In the genomic region with DNA sequence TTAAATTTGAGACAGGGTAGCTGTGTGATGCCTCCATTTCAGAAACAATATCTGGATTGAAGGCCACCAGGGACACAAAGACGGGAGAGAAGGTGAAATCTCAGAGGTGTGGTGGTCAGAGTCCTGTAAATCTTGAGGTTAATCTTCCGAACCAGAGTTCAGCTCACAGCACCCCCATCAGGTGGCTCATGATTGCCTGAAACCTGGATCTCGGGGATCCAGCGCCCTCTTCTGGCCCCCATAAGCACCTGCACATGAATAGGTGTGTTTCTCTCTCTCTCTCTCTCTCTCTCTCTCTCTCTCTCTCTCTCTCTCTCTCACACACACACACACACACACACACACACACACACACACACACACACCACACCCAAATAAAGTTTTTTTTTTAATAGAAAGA, we compare ENCODE assay signal across 22 mouse cellular contexts.
DNase-seq lines count a peak whose midpoint lies in the region; ATAC-seq and TF ChIP-seq lines count a peak whose summit lies in the region.
"Had no signal": no experiment of that assay in that cellular context is flagged by ENCODE, and none has a peak within 500 bp of the region (broad histone marks: within the 10 kb centered on the region; RNA-seq: fewer than 3 reads in every experiment).

No protein-coding gene starts in this region.

- H3K36me3 ChIP-seq in E14TG2a.4 (ENCODE audit: insufficient read depth, low read length) (no peaks in the 10 kb centered on the region), ES-E14 (ENCODE audit: control insufficient read depth, insufficient read depth, low read length, poor library complexity, severe bottlenecking) (no peaks in the 10 kb centered on the region)
- no peaks in the 10 kb centered on the region for H3K36me3 ChIP-seq in forebrain, embryonic 12.5 days (replicated peaks)
- H3K36me3 ChIP-seq: embryonic facial prominence, embryonic 10.5 days; heart, embryonic 15.5 days; hindbrain, embryonic 13.5 days had no signal

- no peak for ATAC-seq in forebrain, embryonic 12.5 days (ENCODE audit: low FRiP score)
- ATAC-seq: activated CD4-positive, CD25-positive, alpha-beta regulatory T cell, adult 4 months; forebrain, embryonic 14.5 days; hindbrain, postnatal 0 days had no signal

- H3K9me3 ChIP-seq in E14TG2a.4 (ENCODE audit: low read length) = no peaks in the 10 kb centered on the region; the same call in 1 of the 2 replicates
- H3K9me3 ChIP-seq in ES-E14 (ENCODE audit: control insufficient read depth, insufficient read depth, low read depth, low read length) = no peaks in the 10 kb centered on the region
- no peaks in the 10 kb centered on the region for H3K9me3 ChIP-seq in forebrain, embryonic 12.5 days
- H3K9me3 ChIP-seq: embryonic facial prominence, embryonic 10.5 days; heart, embryonic 15.5 days; hindbrain, embryonic 13.5 days had no signal

- DNase-seq in layer of hippocampus, adult 2 months (ENCODE audit: low spot score in 2 of 2) = no peak
- DNase-seq in layer of hippocampus, postnatal 14 days (ENCODE audit: low spot score in 2 of 2) = no peak
- DNase-seq in ES-E14 (ENCODE audit: low read depth, low spot score) (no peak), ZHBTc4 (ENCODE audit: low read depth, low spot score) (peak; percentile 51)
- DNase-seq in embryo, embryonic 9.5 days (ENCODE audit: extremely low spot score) = no peak
- DNase-seq: adrenal gland, postnatal 14 days; cerebellum, adult 11-12 months; cerebellum, adult 9-11 months; cerebellum, postnatal 36 days; gastrocnemius, adult 2 months; gastrocnemius, postnatal 25 days; heart, adult 18-20 months; heart, postnatal 14 days had no signal

- 0 out of 2 replicates have a peak, but pooled peaks cover 3% of the 10 kb centered on the region for H3K27me3 ChIP-seq in E14TG2a.4 (ENCODE audit: insufficient read depth, low read length)
- H3K27me3 ChIP-seq in forebrain, embryonic 12.5 days = no peaks in the 10 kb centered on the region
- H3K27me3 ChIP-seq: heart, embryonic 15.5 days; hindbrain, embryonic 13.5 days had no signal

- 82% methylated on average over 4 of the region's 4 CpGs for WGBS in forebrain, embryonic 12.5 days

- H3K27ac ChIP-seq in layer of hippocampus, adult 2 months = no peak overlapping the region
- no peak overlapping the region for H3K27ac ChIP-seq in ES-E14 (ENCODE audit: insufficient read depth, low read depth, low read length, poor library complexity, severe bottlenecking)
- H3K27ac ChIP-seq in forebrain, embryonic 12.5 days = no peak overlapping the region
- H3K27ac ChIP-seq: embryonic facial prominence, embryonic 10.5 days; gastrocnemius, adult 2 months; heart, embryonic 15.5 days; hindbrain, embryonic 13.5 days; hindbrain, postnatal 0 days had no signal

- H3K9ac ChIP-seq in ES-E14 (ENCODE audit: insufficient read depth, low read depth, low read length, poor library complexity, severe bottlenecking) = no peak overlapping the region
- H3K9ac ChIP-seq in forebrain, embryonic 12.5 days = no peak overlapping the region
- H3K9ac ChIP-seq: heart, embryonic 15.5 days; hindbrain, embryonic 13.5 days had no signal

- peak; percentile 25 for TF ChIP-seq CTCF in layer of hippocampus, adult 2 months (conservative IDR thresholded peaks at IDR 0.05)
- peak; percentile 30; the same call in 1 of the 2 replicates for TF ChIP-seq CTCF in E14TG2a.4 (conservative IDR thresholded peaks at IDR 0.05; ENCODE audit: low read length)

- H3K4me1 ChIP-seq in E14TG2a.4 (replicated peaks; ENCODE audit: low read depth, low read length) (peaks cover 5% of the 10 kb centered on the region), ES-E14 (ENCODE audit: control insufficient read depth in 2 of 2, insufficient read depth in 2 of 2, low read length in 2 of 2, poor library complexity in 1 of 2) (no peaks in the 10 kb centered on the region)
- H3K4me1 ChIP-seq in forebrain, embryonic 12.5 days = no peaks in the 10 kb centered on the region

- no peak overlapping the region for H3K4me2 ChIP-seq in forebrain, embryonic 12.5 days
- H3K4me2 ChIP-seq: heart, embryonic 11.5 days; heart, embryonic 15.5 days; hindbrain, embryonic 13.5 days had no signal

- no peak overlapping the region for H3K4me3 ChIP-seq in layer of hippocampus, adult 2 months
- no peak overlapping the region for H3K4me3 ChIP-seq in E14TG2a.4 (replicated peaks; ENCODE audit: low read length)
- no peak overlapping the region for H3K4me3 ChIP-seq in ES-E14 (ENCODE audit: insufficient read depth in 1 of 2, low read depth in 1 of 2, low read length in 2 of 2, poor library complexity in 1 of 2, severe bottlenecking in 1 of 2)
- H3K4me3 ChIP-seq in forebrain, embryonic 12.5 days (replicated peaks) = no peak overlapping the region
- H3K4me3 ChIP-seq: embryonic facial prominence, embryonic 10.5 days; gastrocnemius, adult 2 months; heart, embryonic 15.5 days; hindbrain, embryonic 13.5 days had no signal

- in situ Hi-C loops in ES-E14 (cut with MboI; ENCODE audit: low sequenced_read_pairs in 2 of 2, unreplicated experiment in 2 of 2) = no loop called here

TF ChIP-seq in ES-E14, 5 proteins besides CTCF, POLR2A, EP300 and RAD21:
- TF ChIP-seq ZC3H11A (IDR thresholded peaks at IDR 0.05; ENCODE audit: borderline replicate concordance, low read depth, low read length) (0 out of 2 replicates have a peak, but pooled peaks have one; percentile 33), ZNF384 (IDR thresholded peaks at IDR 0.05; ENCODE audit: low read depth, low read length) (no peak)
